Mouse (Mus musculus): ENCODE data around the gene Etv6. TPM values are rescaled to one million over a fixed set of nuclear protein-coding genes. Genes with fewer than 3 reads are reported as not detected.

Etv6 gene
- total RNA-seq, 2 experiments from 2014 or later = 47.8 TPM

- DNase-seq (ENCODE audit: low spot score in 2 of 2) = no peak
Observed at GRCm38 (mm10) chr6:134107696-134108095, 72.2 kb downstream of the Etv6 start.

DNA sequence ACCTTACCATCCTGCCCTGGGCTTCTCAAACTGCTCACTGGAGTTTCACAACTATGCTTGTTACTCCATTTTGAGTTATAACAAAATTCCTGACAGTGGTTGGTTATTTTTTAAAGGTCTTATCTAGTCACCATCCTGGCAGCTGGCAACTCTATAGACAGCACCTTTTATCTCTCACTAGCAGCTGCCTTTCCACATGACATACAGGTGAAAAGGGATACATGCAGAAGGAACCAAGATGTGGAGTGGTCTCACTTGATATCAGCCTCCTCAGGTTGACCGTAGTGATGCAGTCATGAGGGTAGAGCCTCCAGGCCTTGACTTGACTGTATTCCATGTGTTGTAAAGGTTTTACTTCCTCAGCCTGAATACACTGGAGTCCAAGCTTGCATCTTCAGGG lies 74.2 kb downstream of the Etv6 start:
- no peak for DNase-seq (ENCODE audit: low spot score in 2 of 2)

DNA sequence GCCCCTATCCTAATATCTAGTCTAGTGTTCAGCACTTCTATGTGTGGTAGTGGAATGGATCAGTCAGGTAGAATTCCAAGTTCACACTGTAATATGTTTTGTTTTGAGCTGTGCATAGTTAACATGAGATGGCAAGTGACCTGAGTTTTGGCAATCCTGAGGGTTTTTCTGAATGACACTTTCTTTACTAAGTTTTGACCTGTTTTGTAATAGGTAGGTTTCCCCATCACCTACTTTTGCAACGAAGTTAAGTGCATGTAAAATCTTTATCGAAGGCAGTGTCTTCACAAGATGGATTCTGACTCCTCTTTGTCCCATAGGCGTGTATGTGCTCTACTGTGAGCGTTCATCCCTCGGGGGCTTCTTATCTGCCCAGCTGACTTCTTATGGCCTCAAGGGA lies 74.7 kb downstream of the Etv6 start:
- DNase-seq (ENCODE audit: low spot score in 2 of 2) = no peak

- DNase-seq (ENCODE audit: low spot score in 2 of 2) = no peak
Observed at GRCm38 (mm10) chr6:134111599-134111998, 76.1 kb downstream of the Etv6 start.

DNA sequence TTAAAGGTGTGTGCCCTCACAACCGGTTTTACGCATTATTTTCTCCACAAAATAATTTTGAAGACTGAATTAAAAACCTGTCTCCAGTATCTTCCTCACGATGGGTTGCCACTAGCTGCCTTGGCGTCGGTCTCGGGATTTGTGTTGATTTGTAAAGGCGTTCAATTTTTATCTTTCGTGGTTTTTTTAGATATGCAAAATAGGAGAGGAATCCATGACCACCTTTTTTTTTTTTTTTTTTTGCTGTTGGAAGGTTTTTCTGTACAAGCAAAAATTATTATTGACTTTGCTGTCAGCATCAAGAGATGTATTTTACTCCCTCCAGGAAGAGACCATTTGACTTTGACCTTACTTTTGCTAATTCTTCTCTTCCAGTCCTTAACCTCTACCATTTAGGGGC lies 77.3 kb downstream of the Etv6 start:
- no peak for DNase-seq (ENCODE audit: low spot score in 2 of 2)

DNA sequence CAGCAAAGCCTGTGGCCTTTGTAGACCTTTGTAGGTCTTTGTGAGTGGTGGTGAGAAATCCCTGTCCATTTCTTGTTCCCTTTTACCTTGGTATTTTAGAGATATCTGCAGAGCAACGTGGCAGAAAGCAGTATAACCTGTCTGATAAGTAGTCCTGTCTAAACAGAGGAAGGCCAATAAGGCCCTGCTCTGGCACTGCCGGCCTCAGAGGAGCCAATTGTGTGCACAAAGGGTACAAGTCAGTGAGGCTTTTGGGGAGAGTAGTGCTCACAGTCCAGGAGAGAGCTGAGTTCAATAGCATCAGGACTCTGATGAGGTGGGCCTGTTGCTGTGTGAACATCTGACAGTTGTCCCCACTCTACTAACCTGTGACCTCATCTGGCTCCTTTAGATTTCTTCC lies 77.7 kb downstream of the Etv6 start:
- no peak for DNase-seq (ENCODE audit: low spot score in 2 of 2)

- DNase-seq (ENCODE audit: low spot score in 2 of 2) = no peak
Observed at GRCm38 (mm10) chr6:134115219-134115968, 79.9 kb downstream of the Etv6 start.

GRCm38 (mm10) chr6:134117380-134117938 lies 82.0 kb downstream of the Etv6 start:
- DNase-seq (ENCODE audit: low spot score in 2 of 2) = no peak

DNA sequence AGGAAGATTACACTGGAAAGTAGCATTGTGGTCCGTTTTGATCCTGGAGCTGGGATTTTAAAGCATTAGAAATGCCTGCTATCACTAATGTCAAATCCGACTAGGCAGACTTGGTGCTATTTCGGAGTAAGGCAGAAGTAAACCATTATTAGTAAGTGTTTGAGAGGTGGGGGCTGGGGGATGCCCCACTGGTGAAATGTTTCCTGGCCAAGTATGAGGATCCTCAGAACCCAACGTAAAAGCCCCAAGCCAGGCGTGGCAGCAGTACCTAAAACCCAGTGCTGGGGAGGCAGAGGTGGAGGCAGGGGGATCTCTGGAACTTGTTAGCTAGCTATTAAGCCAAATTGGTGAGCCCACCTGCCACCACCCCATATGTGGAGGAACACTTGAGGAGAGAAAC lies 83.0 kb downstream of the Etv6 start:
- DNase-seq (ENCODE audit: low spot score in 2 of 2) = no peak

GRCm38 (mm10) chr6:134119136-134119535 lies 83.6 kb downstream of the Etv6 start:
- no peak for DNase-seq (ENCODE audit: low spot score in 2 of 2)

- DNase-seq (ENCODE audit: low spot score in 2 of 2) = no peak
Observed at GRCm38 (mm10) chr6:134120227-134120626, 84.7 kb downstream of the Etv6 start.

GRCm38 (mm10) chr6:134120712-134121111 lies 85.2 kb downstream of the Etv6 start:
- DNase-seq (ENCODE audit: low spot score in 2 of 2) = no peak

DNA sequence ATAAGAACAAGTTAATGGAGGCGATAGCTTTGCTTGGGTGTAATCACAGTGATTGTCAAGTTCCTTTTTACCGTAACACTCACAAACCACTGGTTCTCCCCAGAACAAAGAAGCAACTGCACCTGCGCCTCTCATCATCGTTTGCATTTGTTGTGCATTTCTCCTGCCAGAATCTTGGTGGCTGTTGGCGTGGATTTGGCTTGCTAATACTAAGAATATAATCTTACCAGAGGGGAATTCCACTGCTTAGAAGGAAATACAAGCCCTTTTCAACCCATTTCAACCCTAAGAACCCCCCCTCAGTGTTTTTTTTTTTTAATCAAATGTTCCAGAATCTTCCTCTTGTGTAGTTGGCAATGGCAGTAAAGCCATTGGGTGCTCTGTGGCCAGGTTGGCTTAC lies 87.4 kb downstream of the Etv6 start:
- no peak for DNase-seq (ENCODE audit: low spot score in 2 of 2)

- no peak for DNase-seq (ENCODE audit: low spot score in 2 of 2)
Observed at GRCm38 (mm10) chr6:134123474-134123873, 88.0 kb downstream of the Etv6 start.

DNA sequence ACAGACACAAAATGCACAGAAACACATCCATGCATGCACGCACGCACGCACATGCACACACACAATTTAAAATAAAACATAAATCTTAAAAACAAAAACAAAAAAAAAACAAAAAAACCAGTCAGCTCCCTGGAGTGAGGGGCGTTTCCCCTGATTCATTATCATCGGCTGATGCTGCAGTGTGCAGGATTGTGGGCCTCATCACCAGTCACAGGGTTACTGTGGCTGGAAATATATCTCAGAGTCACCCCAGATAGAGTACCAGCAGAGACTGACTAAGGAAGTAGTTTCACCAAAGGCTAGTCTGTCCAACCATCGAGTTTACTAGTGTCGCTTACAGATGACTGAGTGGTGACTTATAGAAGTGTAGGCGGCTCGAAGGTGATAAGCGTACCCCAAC lies 88.8 kb downstream of the Etv6 start:
- DNase-seq (ENCODE audit: low spot score in 2 of 2) = no peak

DNA sequence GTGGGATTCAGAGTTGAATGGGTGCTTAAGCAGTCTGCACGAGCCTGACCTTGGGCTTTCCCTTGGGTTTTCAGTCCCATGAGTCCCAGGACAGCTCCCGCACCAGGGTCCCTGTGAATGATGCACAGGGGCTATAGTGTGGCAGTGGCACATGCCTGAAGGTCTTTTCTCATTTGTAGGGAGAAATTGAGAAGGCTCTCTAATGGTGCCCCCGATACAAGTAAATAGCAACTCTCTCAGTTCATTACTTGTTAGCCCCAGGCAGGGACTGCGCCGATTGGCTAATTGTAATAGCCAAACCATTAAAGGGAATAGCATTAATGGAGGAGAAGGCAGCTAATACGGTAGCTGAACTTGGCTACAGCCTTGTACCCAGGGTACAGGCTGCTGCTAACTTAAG lies 92.5 kb downstream of the Etv6 start:
- DNase-seq (ENCODE audit: low spot score in 2 of 2) = no peak

DNA sequence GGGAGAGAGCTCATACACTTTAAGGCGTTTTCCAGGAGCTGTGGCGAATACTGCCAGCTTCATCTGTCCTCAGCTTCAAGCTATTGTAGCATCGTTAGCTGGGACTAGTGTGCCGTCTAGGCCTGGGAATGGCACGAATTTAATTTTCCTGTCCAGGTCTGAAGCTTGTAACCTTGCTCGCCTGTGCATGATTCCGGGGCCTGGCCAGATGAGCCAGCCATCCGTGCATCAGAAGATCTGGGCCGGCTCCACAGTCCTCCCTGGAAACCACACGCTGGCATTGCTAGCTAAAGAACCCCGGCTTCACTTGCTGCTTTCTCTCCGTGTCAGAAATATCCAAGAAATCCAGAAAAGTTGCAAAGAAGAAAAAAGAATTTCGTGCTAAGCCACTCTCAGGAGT lies 93.1 kb downstream of the Etv6 start:
- DNase-seq (ENCODE audit: low spot score in 2 of 2) = no peak

GRCm38 (mm10) chr6:134129848-134130247 lies 94.3 kb downstream of the Etv6 start:
- DNase-seq (ENCODE audit: low spot score in 2 of 2) = no peak

DNA sequence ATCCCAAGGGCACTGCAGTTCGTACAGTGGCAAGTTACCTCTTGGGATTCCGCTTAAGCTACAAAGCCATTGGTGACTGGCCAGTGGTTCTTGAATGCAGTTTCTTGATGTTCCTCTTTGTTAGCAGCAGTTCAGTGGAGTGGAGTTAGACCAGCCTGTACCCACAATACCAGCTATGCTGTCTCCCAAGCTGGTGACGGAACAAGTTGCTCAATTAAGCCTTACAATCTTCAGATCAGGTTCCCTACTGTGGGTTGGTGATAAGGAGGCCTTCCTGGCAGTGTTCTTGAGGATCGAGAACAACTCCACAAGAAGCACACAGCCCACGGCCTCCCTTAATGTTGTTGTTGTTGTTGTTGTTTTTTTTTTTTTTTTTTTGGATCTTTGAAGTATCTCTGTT lies 95.3 kb downstream of the Etv6 start:
- DNase-seq (ENCODE audit: low spot score in 2 of 2) = no peak

GRCm38 (mm10) chr6:134131601-134132000 lies 96.1 kb downstream of the Etv6 start:
- DNase-seq (ENCODE audit: low spot score in 2 of 2) = no peak

DNA sequence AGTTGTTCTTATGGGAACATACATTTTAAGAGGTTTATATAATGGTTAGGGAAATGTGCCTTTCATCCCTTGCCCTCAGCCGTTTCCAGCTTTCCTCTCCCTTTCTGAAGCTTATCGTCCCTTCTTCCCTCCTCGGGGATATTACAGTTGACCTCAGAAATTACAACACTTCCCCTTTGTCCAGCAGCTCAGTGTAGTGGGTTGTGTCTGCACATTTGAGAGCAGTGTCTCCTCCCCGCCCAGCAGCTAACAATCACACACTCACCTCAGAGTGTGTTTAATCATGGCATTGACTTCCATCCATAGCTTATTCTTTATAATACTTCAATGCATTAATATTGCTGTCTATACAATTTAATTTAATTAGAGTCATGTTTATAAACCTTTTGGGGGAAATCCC lies 98.3 kb downstream of the Etv6 start:
- no peak for DNase-seq (ENCODE audit: low spot score in 2 of 2)

DNA sequence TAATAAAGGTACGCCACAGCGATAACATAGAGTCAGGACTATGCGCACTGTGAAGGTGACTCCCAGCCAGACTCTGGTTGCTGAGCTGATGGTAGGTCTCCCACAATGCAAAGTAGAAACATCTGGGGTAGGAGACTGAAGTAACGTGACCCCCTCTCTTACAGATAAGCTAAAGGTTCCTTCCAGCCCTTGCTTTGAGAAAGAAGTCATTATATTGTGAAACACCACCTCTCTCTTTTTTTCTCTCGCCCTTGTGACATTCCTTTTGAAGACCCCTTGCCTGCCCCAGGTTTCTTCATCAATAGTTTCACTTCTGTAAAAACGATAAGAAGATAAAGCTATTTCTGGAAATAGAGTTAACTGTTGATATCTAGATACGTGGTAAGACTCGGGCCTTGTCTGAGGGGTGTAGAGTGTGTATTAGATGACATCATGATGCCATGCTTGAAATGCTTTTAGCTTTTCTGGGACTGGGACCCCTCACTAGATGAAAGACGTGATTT lies 99.4 kb downstream of the Etv6 start:
- DNase-seq (ENCODE audit: low spot score in 2 of 2) = no peak

DNA sequence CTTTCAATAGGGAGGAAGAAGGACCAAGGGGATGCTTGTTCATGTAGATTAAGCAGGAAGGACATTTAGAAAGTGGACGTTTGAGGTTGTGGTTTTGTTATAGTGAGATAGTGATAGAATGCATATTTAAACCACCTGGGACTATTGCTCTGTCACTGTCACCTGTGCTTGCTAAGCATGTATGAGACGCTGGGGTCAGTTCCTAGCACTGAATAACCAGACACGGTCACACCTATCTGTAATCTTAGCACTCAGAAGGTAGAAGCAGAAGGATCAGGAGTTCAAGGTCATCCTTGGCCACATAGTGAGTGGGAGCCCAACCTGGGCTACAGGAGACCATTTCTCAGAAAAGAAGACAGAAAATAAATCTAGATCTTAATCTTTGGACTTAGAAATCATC lies 100.8 kb downstream of the Etv6 start:
- DNase-seq (ENCODE audit: low spot score in 2 of 2) = no peak
